In genomic region chr2:94468196-94468725, GRCm38 (mm10) we compare ENCODE assay signal across 13 mouse cellular contexts. TPM values are rescaled to one million over a fixed set of nuclear protein-coding genes. Genes with fewer than 3 reads are reported as not detected.
A peak's percentile ranks its signal among the peaks of the same experiment; 100 is the strongest.
DNase-seq lines count a peak whose midpoint lies in the region; ATAC-seq and TF ChIP-seq lines count a peak whose summit lies in the region.
"Had no signal": no experiment of that assay in that cellular context is flagged by ENCODE, and none has a peak within 500 bp of the region (broad histone marks: within the 10 kb centered on the region; RNA-seq: fewer than 3 reads in every experiment).

No protein-coding gene starts in this region.

- no peak for DNase-seq in cerebellum, adult 2 months
- no peak for DNase-seq in cerebellum, postnatal 25 days
- peak; percentile 45 for DNase-seq in intestine, embryonic 14.5 days (ENCODE audit: low spot score)
- peak; percentile 21 to 46 for DNase-seq in adrenal gland, postnatal 36 days
- DNase-seq in testis, postnatal 14 days (ENCODE audit: low spot score) = no peak
- DNase-seq: heart, adult 18-20 months; heart, postnatal 4 days had no signal

- TF ChIP-seq POLR2A in cerebellum, adult 2 months (IDR thresholded peaks at IDR 0.05; ENCODE audit: borderline replicate concordance, insufficient read depth, low read length) = no peak

- 63% methylated on average over 5 of the region's 5 CpGs for WGBS in cerebellum, adult 2 months
- 66% methylated on average over 5 of the region's 5 CpGs for WGBS in intestine, embryonic 14.5 days
- WGBS in intestine, postnatal 0 days = 79% methylated on average over 5 of the region's 5 CpGs

- peaks cover 25% of the 10 kb centered on the region for H3K4me1 ChIP-seq in cerebellum, adult 2 months (ENCODE audit: control insufficient read depth, insufficient read depth, low read length)
- no peaks in the 10 kb centered on the region for H3K4me1 ChIP-seq in intestine, embryonic 14.5 days (replicated peaks; ENCODE audit: control insufficient read depth, insufficient read depth, low read length)
- H3K4me1 ChIP-seq in intestine, postnatal 0 days (replicated peaks; ENCODE audit: control insufficient read depth, insufficient read depth, low read length) = no peaks in the 10 kb centered on the region
- H3K4me1 ChIP-seq: embryonic facial prominence, embryonic 13.5 days; forebrain, embryonic 12.5 days; heart, embryonic 10.5 days had no signal

- no peak overlapping the region for H3K9ac ChIP-seq in intestine, embryonic 14.5 days (ENCODE audit: low read length)
- no peak overlapping the region for H3K9ac ChIP-seq in intestine, postnatal 0 days (ENCODE audit: low read depth, low read length)
- H3K9ac ChIP-seq: embryonic facial prominence, embryonic 13.5 days; forebrain, embryonic 12.5 days; hindbrain, embryonic 13.5 days had no signal

- H3K9me3 ChIP-seq in intestine, embryonic 14.5 days (ENCODE audit: control insufficient read depth, low read length) = no peaks in the 10 kb centered on the region
- H3K9me3 ChIP-seq in intestine, postnatal 0 days (ENCODE audit: control insufficient read depth) = no peaks in the 10 kb centered on the region
- H3K9me3 ChIP-seq: embryonic facial prominence, embryonic 13.5 days; forebrain, embryonic 12.5 days; heart, embryonic 10.5 days; hindbrain, embryonic 13.5 days had no signal

- TF ChIP-seq CTCF in cerebellum, adult 2 months (IDR thresholded peaks at IDR 0.05; ENCODE audit: borderline replicate concordance, insufficient read depth, low read depth, low read length) = no peak
- TF ChIP-seq CTCF in intestine, postnatal 0 days (IDR thresholded peaks at IDR 0.05; ENCODE audit: low read depth) = no peak

- no peaks in the 10 kb centered on the region for H3K36me3 ChIP-seq in intestine, embryonic 14.5 days (ENCODE audit: control insufficient read depth, insufficient read depth, low read length)
- no peaks in the 10 kb centered on the region for H3K36me3 ChIP-seq in intestine, postnatal 0 days (ENCODE audit: control insufficient read depth, insufficient read depth)
- H3K36me3 ChIP-seq: embryonic facial prominence, embryonic 13.5 days; forebrain, embryonic 12.5 days; heart, embryonic 10.5 days; hindbrain, embryonic 13.5 days had no signal

- 0 out of 2 replicates have a peak overlapping the region, but pooled peaks have one; percentile 28 for H3K27ac ChIP-seq in cerebellum, adult 2 months (ENCODE audit: insufficient read depth, low read length)
- no peak overlapping the region for H3K27ac ChIP-seq in intestine, embryonic 14.5 days (ENCODE audit: low read depth)
- H3K27ac ChIP-seq in intestine, postnatal 0 days (ENCODE audit: low read depth, low read length) = no peak overlapping the region
- H3K27ac ChIP-seq: embryonic facial prominence, embryonic 13.5 days; forebrain, embryonic 12.5 days; heart, embryonic 10.5 days; hindbrain, embryonic 13.5 days had no signal

- H3K27me3 ChIP-seq in cerebellum, adult 2 months (ENCODE audit: control insufficient read depth, insufficient read depth, low read length) = no peaks in the 10 kb centered on the region
- 0 out of 2 replicates have a peak, but pooled peaks cover 3% of the 10 kb centered on the region for H3K27me3 ChIP-seq in intestine, embryonic 14.5 days (replicated peaks; ENCODE audit: control insufficient read depth, insufficient read depth, low read length)
- no peaks in the 10 kb centered on the region for H3K27me3 ChIP-seq in intestine, postnatal 0 days (replicated peaks; ENCODE audit: control insufficient read depth, insufficient read depth, low read length)

- ATAC-seq in intestine, embryonic 14.5 days (replicated peaks; ENCODE audit: low FRiP score, low TSS enrichment, low read depth) = no peak
- no peak for ATAC-seq in intestine, postnatal 0 days
- ATAC-seq: intestine, embryonic 16.5 days had no signal

- no peak overlapping the region for H3K4me3 ChIP-seq in cerebellum, adult 2 months (replicated peaks; ENCODE audit: insufficient read depth, low read depth, low read length)
- no peak overlapping the region for H3K4me3 ChIP-seq in intestine, embryonic 14.5 days (ENCODE audit: low read depth, low read length)
- no peak overlapping the region for H3K4me3 ChIP-seq in intestine, postnatal 0 days (ENCODE audit: low read depth, low read length)
- H3K4me3 ChIP-seq: embryonic facial prominence, embryonic 13.5 days; forebrain, embryonic 12.5 days; heart, embryonic 10.5 days; hindbrain, embryonic 13.5 days had no signal

- no peak overlapping the region for H3K4me2 ChIP-seq in intestine, embryonic 14.5 days (ENCODE audit: low read length)
- no peak overlapping the region for H3K4me2 ChIP-seq in intestine, postnatal 0 days (replicated peaks; ENCODE audit: low read depth)
- H3K4me2 ChIP-seq: embryonic facial prominence, embryonic 13.5 days; forebrain, embryonic 12.5 days; hindbrain, embryonic 13.5 days had no signal

RNA-seq across cellular contexts. Expression of gene Api5, which starts 30.3 kb away (rescaled TPM):
- polyA plus RNA-seq in cerebellum, adult 2 months (2012; rRNA removed) = 58.3 and 63.6 TPM in 2 replicates
- polyA plus RNA-seq in intestine, embryonic 14.5 days (2014; fragmentation: Nextera tagmentation; extraction: Ambion mirVana) = 157 and 166 TPM in 2 replicates
- polyA plus RNA-seq in intestine, postnatal 0 days (2015; fragmentation: Nextera tagmentation; extraction: Ambion mirVana) = 47.6 and 48.8 TPM in 2 replicates
- 10 to 100 TPM; 76.4 to 81.5 TPM for total RNA-seq in adrenal gland, postnatal 36 days (2021)

Comparison
In these comparisons a context has a peak if more than half of its experiments do, and no peak if none do; other contexts are left out.
1. DNase-seq: peak in intestine, embryonic 14.5 days (single experiment) and adrenal gland, postnatal 36 days (2 of 2); none in cerebellum, adult 2 months (0 of 2), cerebellum, postnatal 25 days (0 of 2) and testis, postnatal 14 days (single experiment).